Mouse (Mus musculus): ENCODE results near the gene Fam228b. TPM values are rescaled to one million over a fixed set of nuclear protein-coding genes. Genes with fewer than 3 reads are reported as not detected.
"Not testable (repeated sequence)": the region's sequence is repeated elsewhere in the genome, so short reads cannot be mapped to it uniquely, and the experiment has no call there.

Gene Fam228b
- polyA plus RNA-seq, 1 experiment: not detected

GRCm38 (mm10) chr12:4775588-4775949, 6.5 kb upstream of the Fam228b start:
- Histone ChIP-seq H3K4me3 (ENCODE audit: low read depth, low read length) (no peak overlapping the region), H3K27me3 (ENCODE audit: control insufficient read depth, insufficient read depth, low read length) (no peaks in the 10 kb centered on the region), H3K36me3 (ENCODE audit: control insufficient read depth, insufficient read depth, low read length) (no peaks in the 10 kb centered on the region), H3K4me1 (ENCODE audit: control insufficient read depth, insufficient read depth, insufficient read length, low read length) (no peaks in the 10 kb centered on the region), H3K27ac (ENCODE audit: insufficient read depth, low read depth, low read length) (no peak overlapping the region)
- TF ChIP-seq POLR2A (IDR thresholded peaks at IDR 0.05; ENCODE audit: low read depth, low read length) (no peak), CTCF (IDR thresholded peaks at IDR 0.05; ENCODE audit: extremely low read depth, insufficient read length, insufficient replicate concordance, low read depth, low read length) (no peak)
- 71% methylated on average over 9 of the region's 9 CpGs for WGBS

DNA sequence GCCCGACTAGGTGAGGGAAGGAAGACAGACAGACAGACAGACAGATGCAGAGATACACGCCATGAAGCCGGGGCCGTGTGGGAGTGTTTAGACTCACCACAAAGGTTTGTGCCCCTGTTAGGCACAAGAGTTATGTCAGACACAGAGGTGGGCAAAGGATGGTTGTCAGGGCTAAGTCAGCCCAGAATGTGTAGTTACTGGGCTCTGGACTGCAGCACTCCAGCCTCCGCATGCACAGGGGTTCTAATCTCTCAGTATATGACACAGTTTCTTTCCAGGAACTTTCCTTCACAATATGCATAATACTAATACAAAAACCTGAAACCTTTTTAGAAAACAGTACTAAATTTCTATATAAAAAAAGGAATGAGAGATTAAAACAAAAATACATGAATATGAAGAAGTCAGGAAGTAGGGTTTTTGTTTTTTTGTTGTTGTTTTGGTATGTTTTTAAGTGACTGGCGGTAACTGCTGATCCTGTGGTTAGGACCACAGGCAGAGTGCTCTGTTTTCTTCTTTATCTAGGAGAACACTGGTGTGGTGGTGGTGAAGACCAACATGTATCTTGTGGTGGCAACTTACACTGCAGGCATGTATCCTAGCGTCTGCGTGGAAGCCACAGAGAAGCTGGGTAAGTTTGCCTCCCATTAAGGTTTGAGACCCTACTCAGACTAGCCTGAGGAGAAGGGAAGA, 6.0 kb upstream of the Fam228b start:
- H3K27me3 ChIP-seq (ENCODE audit: control insufficient read depth, insufficient read depth, low read length): no peaks in the 10 kb centered on the region
- TF ChIP-seq CTCF (IDR thresholded peaks at IDR 0.05; ENCODE audit: extremely low read depth, insufficient read length, insufficient replicate concordance, low read depth, low read length) (no peak), POLR2A (IDR thresholded peaks at IDR 0.05; ENCODE audit: low read depth, low read length) (no peak)
- no peak overlapping the region for H3K4me3 ChIP-seq (ENCODE audit: low read depth, low read length)
- no peaks in the 10 kb centered on the region for H3K36me3 ChIP-seq (ENCODE audit: control insufficient read depth, insufficient read depth, low read length)
- H3K4me1 ChIP-seq (ENCODE audit: control insufficient read depth, insufficient read depth, insufficient read length, low read length): no peaks in the 10 kb centered on the region
- WGBS: 91% methylated on average over 8 of the region's 8 CpGs
- H3K27ac ChIP-seq (ENCODE audit: insufficient read depth, low read depth, low read length): no peak overlapping the region

- H3K4me3 ChIP-seq (ENCODE audit: low read depth, low read length): peak overlapping the region; percentile 76
- TF ChIP-seq CTCF (IDR thresholded peaks at IDR 0.05; ENCODE audit: extremely low read depth, insufficient read length, insufficient replicate concordance, low read depth, low read length) (no peak), POLR2A (IDR thresholded peaks at IDR 0.05; ENCODE audit: low read depth, low read length) (0 out of 2 replicates have a peak, but pooled peaks have one; percentile 31)
- no peak overlapping the region for H3K27ac ChIP-seq (ENCODE audit: insufficient read depth, low read depth, low read length)
- no peaks in the 10 kb centered on the region for H3K36me3 ChIP-seq (ENCODE audit: control insufficient read depth, insufficient read depth, low read length)
- WGBS: 21% methylated on average over 13 of the region's 13 CpGs
- H3K27me3 ChIP-seq (ENCODE audit: control insufficient read depth, insufficient read depth, low read length): no peaks in the 10 kb centered on the region
- H3K4me1 ChIP-seq (ENCODE audit: control insufficient read depth, insufficient read depth, insufficient read length, low read length): no peaks in the 10 kb centered on the region
These were observed 261 bp upstream of the Fam228b start for GRCm38 (mm10) chr12:4769333-4769723.

DNA sequence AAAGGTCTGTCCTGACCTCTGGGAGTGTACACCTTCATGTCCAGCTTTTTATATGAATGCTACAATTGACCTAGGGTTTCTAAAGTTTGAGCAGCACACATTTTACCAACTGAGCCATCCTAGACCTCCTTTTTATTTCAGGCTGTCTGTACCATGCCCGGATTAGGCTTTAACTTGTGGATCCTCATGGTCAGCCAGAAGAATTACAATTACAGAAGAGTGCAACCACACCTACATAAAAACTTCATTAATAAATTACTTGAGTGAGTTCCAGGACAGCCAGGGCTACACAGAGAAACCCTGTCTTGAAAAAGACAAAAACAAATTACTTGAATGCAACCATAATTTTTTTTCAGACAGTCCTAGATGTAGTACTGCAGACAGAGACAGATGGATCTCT, 12.0 kb downstream of the Fam228b start:
- Histone ChIP-seq H3K27ac (ENCODE audit: insufficient read depth, low read depth, low read length) (no peak overlapping the region), H3K4me1 (ENCODE audit: control insufficient read depth, insufficient read depth, insufficient read length, low read length) (no peaks in the 10 kb centered on the region), H3K36me3 (ENCODE audit: control insufficient read depth, insufficient read depth, low read length) (no peaks in the 10 kb centered on the region), H3K4me3 (ENCODE audit: low read depth, low read length) (no peak overlapping the region), H3K27me3 (ENCODE audit: control insufficient read depth, insufficient read depth, low read length) (no peaks in the 10 kb centered on the region)
- no peak for TF ChIP-seq CTCF (IDR thresholded peaks at IDR 0.05; ENCODE audit: extremely low read depth, insufficient read length, insufficient replicate concordance, low read depth, low read length)
- TF ChIP-seq POLR2A (IDR thresholded peaks at IDR 0.05; ENCODE audit: low read depth, low read length): no peak
- WGBS: 72% methylated on average over 1 of the region's 1 CpGs

GRCm38 (mm10) chr12:4754451-4754850, 14.6 kb downstream of the Fam228b start:
- 92% methylated on average over 4 of the region's 4 CpGs for WGBS
- not testable (repeated sequence) for H3K4me1 ChIP-seq (ENCODE audit: control insufficient read depth, insufficient read depth, insufficient read length, low read length); H3K27ac ChIP-seq (ENCODE audit: insufficient read depth, low read depth, low read length); H3K36me3 ChIP-seq (ENCODE audit: control insufficient read depth, insufficient read depth, low read length); H3K27me3 ChIP-seq (ENCODE audit: control insufficient read depth, insufficient read depth, low read length); H3K4me3 ChIP-seq (ENCODE audit: low read depth, low read length)

- Histone ChIP-seq H3K4me3 (ENCODE audit: low read depth, low read length) (no peak overlapping the region), H3K27me3 (ENCODE audit: control insufficient read depth, insufficient read depth, low read length) (no peaks in the 10 kb centered on the region), H3K4me1 (ENCODE audit: control insufficient read depth, insufficient read depth, insufficient read length, low read length) (no peaks in the 10 kb centered on the region), H3K36me3 (ENCODE audit: control insufficient read depth, insufficient read depth, low read length) (no peaks in the 10 kb centered on the region), H3K27ac (ENCODE audit: insufficient read depth, low read depth, low read length) (no peak overlapping the region)
- no peak for TF ChIP-seq CTCF (IDR thresholded peaks at IDR 0.05; ENCODE audit: extremely low read depth, insufficient read length, insufficient replicate concordance, low read depth, low read length)
- TF ChIP-seq POLR2A (IDR thresholded peaks at IDR 0.05; ENCODE audit: low read depth, low read length): no peak
- WGBS: 91% methylated on average over 10 of the region's 10 CpGs
These were observed 24.6 kb downstream of the Fam228b start for GRCm38 (mm10) chr12:4744486-4744885.

DNA sequence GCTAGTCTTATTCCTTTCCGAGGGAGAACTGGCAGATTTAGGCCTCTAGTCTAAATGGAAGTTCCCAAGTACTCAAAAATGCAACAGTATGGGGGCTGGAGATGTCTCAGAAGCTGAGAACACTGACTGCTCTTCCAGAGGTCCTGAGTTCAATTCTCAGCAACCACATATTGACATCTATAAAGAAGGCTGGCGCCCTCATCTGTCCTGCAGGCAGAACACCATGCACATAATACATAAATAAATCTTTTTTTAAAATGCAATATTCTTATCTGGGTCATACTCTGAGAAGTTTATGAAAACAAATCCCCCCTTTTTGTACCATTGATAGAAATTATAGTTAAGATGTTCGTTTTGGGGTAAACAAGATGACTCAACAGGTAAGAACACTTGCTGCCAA, 26.9 kb downstream of the Fam228b start:
- TF ChIP-seq POLR2A (IDR thresholded peaks at IDR 0.05; ENCODE audit: low read depth, low read length) (no peak), CTCF (IDR thresholded peaks at IDR 0.05; ENCODE audit: extremely low read depth, insufficient read length, insufficient replicate concordance, low read depth, low read length) (no peak)
- Histone ChIP-seq H3K4me1 (ENCODE audit: control insufficient read depth, insufficient read depth, insufficient read length, low read length) (no peaks in the 10 kb centered on the region; the same call in 1 of the 2 replicates), H3K4me3 (ENCODE audit: low read depth, low read length) (no peak overlapping the region), H3K27me3 (ENCODE audit: control insufficient read depth, insufficient read depth, low read length) (no peaks in the 10 kb centered on the region), H3K27ac (ENCODE audit: insufficient read depth, low read depth, low read length) (no peak overlapping the region), H3K36me3 (ENCODE audit: control insufficient read depth, insufficient read depth, low read length) (no peaks in the 10 kb centered on the region)
- WGBS: 87% methylated on average over 3 of the region's 3 CpGs

All from small intestine, adult 2 months (tissue).